In genomic region chr7:98117012-98117660, GRCm38 (mm10) we compare ENCODE assay signal across 8 mouse cellular contexts. TPM values are rescaled to one million over a fixed set of nuclear protein-coding genes. Genes with fewer than 3 reads are reported as not detected.
A peak's percentile ranks its signal among the peaks of the same experiment; 100 is the strongest.
DNase-seq lines count a peak whose midpoint lies in the region; ATAC-seq and TF ChIP-seq lines count a peak whose summit lies in the region.

No protein-coding gene starts in this region.

- H3ac ChIP-seq in myocyte (ENCODE audit: control insufficient read depth, insufficient read length) = no peak overlapping the region

- 46% methylated on average over 11 of the region's 11 CpGs for WGBS in intestine, embryonic 15.5 days

- no peaks in the 10 kb centered on the region for H3K9me3 ChIP-seq in intestine, embryonic 15.5 days

- H3K4me2 ChIP-seq in intestine, embryonic 15.5 days (replicated peaks) = peak overlapping the region; percentile 50; the same call in 1 of the 2 replicates
- H3K4me2 ChIP-seq in myocyte (ENCODE audit: low read depth) = peak overlapping the region; percentile 21

- H3K27me3 ChIP-seq in intestine, embryonic 15.5 days (replicated peaks) = 0 out of 2 replicates have a peak, but pooled peaks cover 4% of the 10 kb centered on the region
- H3K27me3 ChIP-seq in myocyte (ENCODE audit: control insufficient read depth, insufficient read depth, insufficient read length) = peaks cover 16% of the 10 kb centered on the region

- DNase-seq in cerebellum, adult 11-12 months = peak; percentile 57
- DNase-seq in urinary bladder, postnatal 14 days (ENCODE audit: low spot score) = peak; percentile 64
- DNase-seq in urinary bladder, adult 18-20 months (ENCODE audit: low spot score in 2 of 2) = no peak
- no peak for DNase-seq in c-Kit-positive CD71-positive TER-119-positive erythroid progenitor cells, embryonic 14.5 days (ENCODE audit: low spot score)

- no peaks in the 10 kb centered on the region for H3K79me2 ChIP-seq in myocyte (ENCODE audit: control insufficient read depth, insufficient read depth)

- H3K4me1 ChIP-seq in intestine, embryonic 15.5 days (replicated peaks) = peaks cover 15% of the 10 kb centered on the region

- TF ChIP-seq POLR2A in myocyte (IDR thresholded peaks at IDR 0.05; ENCODE audit: insufficient read length, low read depth) = no peak

- H3K9ac ChIP-seq in intestine, embryonic 15.5 days = peak overlapping the region; percentile 40

- ATAC-seq in cerebellum, adult (ENCODE audit: insufficient number of reproducible peaks, low FRiP score, low TSS enrichment) = no peak
- ATAC-seq in intestine, embryonic 15.5 days = no peak
- ATAC-seq in megakaryocyte-erythroid progenitor cell, adult 5-6 weeks (replicated peaks; ENCODE audit: low FRiP score, low TSS enrichment, poor library complexity, severe bottlenecking) = no peak

- no peaks in the 10 kb centered on the region for H3K36me3 ChIP-seq in intestine, embryonic 15.5 days
- no peaks in the 10 kb centered on the region for H3K36me3 ChIP-seq in myocyte (ENCODE audit: control insufficient read depth, insufficient read depth)

- H3K4me3 ChIP-seq in intestine, embryonic 15.5 days (replicated peaks) = no peak overlapping the region
- no peak overlapping the region for H3K4me3 ChIP-seq in myocyte

- no peak overlapping the region for H3K27ac ChIP-seq in intestine, embryonic 15.5 days

TF ChIP-seq in myocyte, 11 proteins besides CTCF, POLR2A, EP300 and RAD21:
- TF ChIP-seq MYOD1 (IDR thresholded peaks at IDR 0.05; ENCODE audit: control insufficient read depth in 1 of 3, insufficient read length in 2 of 3, low read depth in 2 of 3) (no peak), SRF (IDR thresholded peaks at IDR 0.05; ENCODE audit: control insufficient read depth, insufficient read length, low read depth) (no peak), E2F4 (IDR thresholded peaks at IDR 0.05; ENCODE audit: insufficient read depth) (no peak), USF1 (IDR thresholded peaks at IDR 0.05; ENCODE audit: low read depth) (no peak), TCF12 (IDR thresholded peaks at IDR 0.05; ENCODE audit: insufficient read depth, poor library complexity, severe bottlenecking) (no peak), REST (IDR thresholded peaks at IDR 0.05; ENCODE audit: insufficient read depth, insufficient read length) (no peak), TCF3 (IDR thresholded peaks at IDR 0.05; ENCODE audit: insufficient read length, low read depth) (no peak), MAX (IDR thresholded peaks at IDR 0.05; ENCODE audit: low read depth) (no peak), MYOG (IDR thresholded peaks at IDR 0.05; ENCODE audit: control insufficient read depth in 1 of 3, insufficient read depth in 1 of 3, insufficient read length in 2 of 3, low read depth in 2 of 3) (no peak), CEBPB (IDR thresholded peaks at IDR 0.05; ENCODE audit: insufficient read depth, poor library complexity, severe bottlenecking) (no peak), POLR2AphosphoS2 (IDR thresholded peaks at IDR 0.05; ENCODE audit: insufficient read length, low read depth) (no peak)
TF ChIP-seq in myocyte: peak in this region for 0.

RNA-seq across cellular contexts. Expression of gene Myo7a, which starts 2.2 kb away (rescaled TPM):
- polyA plus RNA-seq in intestine, embryonic 15.5 days (2015; fragmentation: Nextera tagmentation; extraction: Ambion mirVana) = 21.5 and 25.7 TPM in 2 replicates
- polyA plus RNA-seq in myocyte (2012; fragmentation: generic; extraction: Trizol) = 0.29 TPM
- total RNA-seq in megakaryocyte-erythroid progenitor cell, adult 5-6 weeks (2014; fragmentation: Nextera tagmentation) = 2.3 and 6.1 TPM in 2 replicates
- total RNA-seq in megakaryocyte-erythroid progenitor cell, adult 5-6 weeks (2017) = 1.9 and 10.8 TPM in 2 replicates

RNA-seq across cellular contexts. Expression of gene Omp, which starts 28.2 kb away (rescaled TPM):
- 0.23 and 0.49 TPM in 2 replicates for polyA plus RNA-seq in intestine, embryonic 15.5 days (2015; fragmentation: Nextera tagmentation; extraction: Ambion mirVana)
- 0.35 TPM for polyA plus RNA-seq in myocyte (2012; fragmentation: generic; extraction: Trizol)
- total RNA-seq in megakaryocyte-erythroid progenitor cell, adult 5-6 weeks (2014; fragmentation: Nextera tagmentation) = 0.63 and 0.82 TPM in 2 replicates
- total RNA-seq in megakaryocyte-erythroid progenitor cell, adult 5-6 weeks (2017) = not detected in 2 replicates

Comparison
In these comparisons a context has a peak if more than half of its experiments do, and no peak if none do; other contexts are left out.
1. DNase-seq: peak in cerebellum, adult 11-12 months (single experiment) and urinary bladder, postnatal 14 days (single experiment); none in urinary bladder, adult 18-20 months (0 of 2) and c-Kit-positive CD71-positive TER-119-positive erythroid progenitor cells, embryonic 14.5 days (single experiment).
2. RNA of gene Myo7a, which starts 2.2 kb away (polyA plus RNA-seq): 21.5 to 25.7 TPM in intestine, embryonic 15.5 days; 0.29 TPM in myocyte (single experiment); every median in the first group is over 10 times any median in the second.